Mouse (Mus musculus) heart, adult 2 months (tissue): ENCODE results near the gene Fig4.

Experiments used
- CTCF ChIP-seq: fragments of 200-600 bp; IDR thresholded peaks from 2 replicates; pipeline ENCODE4 v1.8.1; 2022; ENCODE audit warnings: antibody characterized with exemption, mild to moderate bottlenecking, moderate library complexity
- EP300 ChIP-seq: fragments of 200-500 bp; IDR thresholded peaks from 2 replicates; pipeline ENCODE4 v1.6.1; 2011; ENCODE audit warnings: low read depth, low read length, control low read depth; ENCODE audit not compliant: insufficient read depth
- POLR2A ChIP-seq: fragments of 200-500 bp; IDR thresholded peaks from 2 replicates; pipeline ENCODE4 v1.6.1; 2011; ENCODE audit warnings: mild to moderate bottlenecking, low read depth, low read length, control low read depth; ENCODE audit not compliant: insufficient read depth

- TF ChIP-seq POLR2A (no peak), CTCF (no peak), EP300 (no peak)
Observed at GRCm38 (mm10) chr10:41260243-41261006, 42.6 kb downstream of the Fig4 start.
